ENCODE assay signal across 21 mouse cellular contexts in genomic region chr9:43595461-43595860, GRCm38 (mm10).
"Had no signal": no experiment of that assay in that cellular context is flagged by ENCODE, and none has a peak within 500 bp of the region (broad histone marks: within the 10 kb centered on the region; RNA-seq: fewer than 3 reads in every experiment).

No protein-coding gene starts in this region.

- H3K4me2 ChIP-seq: intestine, embryonic 15.5 days; kidney, embryonic 15.5 days; limb, embryonic 12.5 days; limb, embryonic 15.5 days; midbrain, embryonic 12.5 days; neural tube, embryonic 13.5 days; stomach, embryonic 15.5 days had no signal

- DNase-seq: kidney, adult 11 months; kidney, adult 8-10 months; kidney, postnatal 10 days; kidney, postnatal 36 days; left cerebral cortex, postnatal 4 days; lung, adult 18-20 months; lung, postnatal 4 days; retina, postnatal 1 day; right cerebral cortex, postnatal 25 days; spleen, adult 18-20 months; thymus, postnatal 25 days had no signal

- H3K9me3 ChIP-seq: intestine, embryonic 15.5 days; kidney, embryonic 15.5 days; limb, embryonic 12.5 days; limb, embryonic 15.5 days; midbrain, embryonic 12.5 days; neural tube, embryonic 13.5 days; stomach, embryonic 15.5 days had no signal

- H3K27ac ChIP-seq: intestine, embryonic 15.5 days; kidney, embryonic 15.5 days; limb, embryonic 12.5 days; limb, embryonic 15.5 days; liver, embryonic 14.5 days; midbrain, embryonic 12.5 days; neural tube, embryonic 13.5 days; stomach, embryonic 15.5 days had no signal

- H3K4me3 ChIP-seq: intestine, embryonic 15.5 days; kidney, embryonic 15.5 days; limb, embryonic 12.5 days; limb, embryonic 15.5 days; midbrain, embryonic 12.5 days; myocyte; neural tube, embryonic 13.5 days; stomach, embryonic 15.5 days had no signal

- H3K4me1 ChIP-seq: intestine, embryonic 15.5 days; kidney, embryonic 15.5 days; limb, embryonic 12.5 days; limb, embryonic 15.5 days; midbrain, embryonic 12.5 days; neural tube, embryonic 13.5 days; stomach, embryonic 15.5 days had no signal

- H3K9ac ChIP-seq: intestine, embryonic 15.5 days; kidney, embryonic 15.5 days; limb, embryonic 12.5 days; limb, embryonic 15.5 days; liver, embryonic 14.5 days; midbrain, embryonic 12.5 days; neural tube, embryonic 13.5 days; stomach, embryonic 15.5 days had no signal

- H3K27me3 ChIP-seq: intestine, embryonic 15.5 days; kidney, embryonic 15.5 days; limb, embryonic 15.5 days; midbrain, embryonic 12.5 days; neural tube, embryonic 13.5 days; stomach, embryonic 15.5 days had no signal

- ATAC-seq: intestine, embryonic 15.5 days; midbrain, embryonic 16.5 days had no signal

- H3K36me3 ChIP-seq: intestine, embryonic 15.5 days; kidney, embryonic 15.5 days; limb, embryonic 12.5 days; limb, embryonic 15.5 days; midbrain, embryonic 12.5 days; neural tube, embryonic 13.5 days; stomach, embryonic 15.5 days had no signal
